Mouse (Mus musculus) fat pad, adult 2 months (tissue): ENCODE data around the gene Wnt5b.
A peak's percentile ranks its signal among the peaks of the same experiment; 100 is the strongest.

Experiments used
- DNase-seq: peaks from one replicate; pipeline ENCODE4 v3.0.0-alpha.2; 2011; ENCODE audit warnings: low read depth, low spot score; ENCODE audit errors: extremely low read depth

The Wnt5b gene

GRCm38 (mm10) chr6:119419412-119419811 lies 124.7 kb downstream of the Wnt5b start:
- DNase-seq = no peak

GRCm38 (mm10) chr6:119418392-119419251 lies 125.5 kb downstream of the Wnt5b start:
- peak; percentile 37 for DNase-seq

- DNase-seq = no peak
Observed at GRCm38 (mm10) chr6:119417821-119418220, 126.3 kb downstream of the Wnt5b start.

- DNase-seq = peak; percentile 33
Observed at GRCm38 (mm10) chr6:119417354-119417753, 126.8 kb downstream of the Wnt5b start, which contains the start of gene Adipor2. Adipor2 (minus strand) TSS chr6:119417704.

- DNase-seq = peak; percentile 91
Observed at GRCm38 (mm10) chr6:119416643-119417042, 127.5 kb downstream of the Wnt5b start.

- peak; percentile 55 for DNase-seq
Observed at GRCm38 (mm10) chr6:119414262-119415043, 129.7 kb downstream of the Wnt5b start.

- no peak for DNase-seq
Observed at GRCm38 (mm10) chr6:119412588-119412987, 131.6 kb downstream of the Wnt5b start.

- DNase-seq = no peak
Observed at GRCm38 (mm10) chr6:119411511-119411910, 132.6 kb downstream of the Wnt5b start.

GRCm38 (mm10) chr6:119409766-119410165 lies 134.4 kb downstream of the Wnt5b start:
- peak; percentile 56 for DNase-seq

- no peak for DNase-seq
Observed at GRCm38 (mm10) chr6:119408582-119408981, 135.6 kb downstream of the Wnt5b start.

GRCm38 (mm10) chr6:119407818-119408217 lies 136.3 kb downstream of the Wnt5b start:
- DNase-seq = no peak

- DNase-seq = no peak
Observed at GRCm38 (mm10) chr6:119406528-119406927, 137.6 kb downstream of the Wnt5b start.

- no peak for DNase-seq
Observed at GRCm38 (mm10) chr6:119405310-119405709, 138.8 kb downstream of the Wnt5b start.

GRCm38 (mm10) chr6:119404854-119405253 lies 139.3 kb downstream of the Wnt5b start:
- no peak for DNase-seq

GRCm38 (mm10) chr6:119402976-119403375 lies 141.2 kb downstream of the Wnt5b start:
- no peak for DNase-seq

GRCm38 (mm10) chr6:119401545-119402304 lies 142.4 kb downstream of the Wnt5b start:
- DNase-seq = no peak

- no peak for DNase-seq
Observed at GRCm38 (mm10) chr6:119400649-119401048, 143.5 kb downstream of the Wnt5b start.

- DNase-seq = no peak
Observed at GRCm38 (mm10) chr6:119399371-119399770, 144.8 kb downstream of the Wnt5b start.

GRCm38 (mm10) chr6:119396309-119396634 lies 147.9 kb downstream of the Wnt5b start:
- DNase-seq = no peak

- no peak for DNase-seq
Observed at GRCm38 (mm10) chr6:119395421-119396308, 148.5 kb downstream of the Wnt5b start.
